Mouse (Mus musculus): ENCODE measurements around the gene Gtpbp10. TPM values are rescaled to one million over a fixed set of nuclear protein-coding genes. Genes with fewer than 3 reads are reported as not detected.
A peak's percentile ranks its signal among the peaks of the same experiment; 100 is the strongest.

Gene Gtpbp10
- polyA plus RNA-seq, 1 experiment from 2014 or later, result 40.7 TPM

DNA sequence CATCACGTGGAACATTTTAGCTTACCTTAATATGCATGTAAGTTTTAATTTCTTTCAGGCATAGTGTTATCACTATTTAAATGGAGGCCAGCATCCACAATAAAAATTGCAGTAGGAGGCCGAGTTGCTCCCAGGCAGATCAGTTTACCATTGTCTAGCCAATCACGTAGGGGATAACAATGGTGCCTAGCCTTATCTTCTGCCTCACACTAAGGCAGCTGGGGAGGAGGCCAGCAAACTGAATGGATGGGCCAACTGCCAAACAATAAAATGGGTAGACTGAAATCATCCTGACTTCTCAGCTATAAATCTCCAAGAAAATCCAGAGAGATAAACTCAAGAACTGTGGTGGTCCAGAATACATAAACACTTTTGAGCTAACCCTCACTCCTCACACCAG, 19.6 kb downstream of the Gtpbp10 start:
- DNase-seq (ENCODE audit: low spot score) (no peak), ATAC-seq (replicated peaks; ENCODE audit: low FRiP score) (no peak)
- Histone ChIP-seq H3K36me3 (ENCODE audit: control insufficient read depth, insufficient read depth, low read length) (peaks cover 5% of the 10 kb centered on the region; the same call in 1 of the 2 replicates), H3K9me3 (ENCODE audit: control insufficient read depth, low read length) (no peaks in the 10 kb centered on the region), H3K27me3 (ENCODE audit: control insufficient read depth, insufficient read depth, low read length) (no peaks in the 10 kb centered on the region), H3K4me1 (replicated peaks; ENCODE audit: control insufficient read depth, insufficient read depth, low read length) (no peaks in the 10 kb centered on the region), H3K9ac (ENCODE audit: low read length) (no peak overlapping the region), H3K4me3 (ENCODE audit: low read depth, low read length) (no peak overlapping the region), H3K4me2 (ENCODE audit: low read depth, low read length, severe bottlenecking) (no peak overlapping the region), H3K27ac (ENCODE audit: low read depth, low read length) (no peak overlapping the region)
- 73% methylated on average over 3 of the region's 3 CpGs for WGBS

DNA sequence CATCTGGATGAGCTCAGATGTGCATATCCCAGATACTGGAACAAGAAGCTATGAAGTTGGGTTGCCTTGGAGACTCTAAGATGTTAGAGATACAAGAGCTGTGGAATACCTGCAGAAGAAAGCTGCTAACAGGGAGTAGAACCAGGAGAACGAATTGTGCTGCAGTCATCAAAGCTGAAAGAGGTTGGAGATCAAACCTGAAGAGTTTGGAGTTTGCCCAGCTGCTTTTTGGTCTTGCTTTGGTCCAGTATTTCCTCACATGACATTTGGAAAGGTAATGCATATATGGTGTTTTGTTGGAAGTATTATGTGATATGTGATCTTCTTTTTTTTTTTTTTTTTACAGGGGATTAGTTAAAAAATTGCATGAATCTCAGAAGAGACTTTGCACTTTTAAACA, 23.2 kb downstream of the Gtpbp10 start:
- H3K36me3 ChIP-seq (ENCODE audit: control insufficient read depth, insufficient read depth, low read length), result peaks cover 5% of the 10 kb centered on the region; the same call in 1 of the 2 replicates
- no peak overlapping the region for H3K27ac ChIP-seq (ENCODE audit: low read depth, low read length)
- no peaks in the 10 kb centered on the region for H3K9me3 ChIP-seq (ENCODE audit: control insufficient read depth, low read length)
- H3K4me3 ChIP-seq (ENCODE audit: low read depth, low read length), result no peak overlapping the region
- no peak overlapping the region for H3K9ac ChIP-seq (ENCODE audit: low read length)
- no peak for ATAC-seq (replicated peaks; ENCODE audit: low FRiP score)
- DNase-seq (ENCODE audit: low spot score), result no peak
- no peak overlapping the region for H3K4me2 ChIP-seq (ENCODE audit: low read depth, low read length, severe bottlenecking)
- H3K27me3 ChIP-seq (ENCODE audit: control insufficient read depth, insufficient read depth, low read length), result no peaks in the 10 kb centered on the region
- WGBS, result 88% methylated on average over 1 of the region's 1 CpGs
- no peaks in the 10 kb centered on the region for H3K4me1 ChIP-seq (replicated peaks; ENCODE audit: control insufficient read depth, insufficient read depth, low read length)

DNA sequence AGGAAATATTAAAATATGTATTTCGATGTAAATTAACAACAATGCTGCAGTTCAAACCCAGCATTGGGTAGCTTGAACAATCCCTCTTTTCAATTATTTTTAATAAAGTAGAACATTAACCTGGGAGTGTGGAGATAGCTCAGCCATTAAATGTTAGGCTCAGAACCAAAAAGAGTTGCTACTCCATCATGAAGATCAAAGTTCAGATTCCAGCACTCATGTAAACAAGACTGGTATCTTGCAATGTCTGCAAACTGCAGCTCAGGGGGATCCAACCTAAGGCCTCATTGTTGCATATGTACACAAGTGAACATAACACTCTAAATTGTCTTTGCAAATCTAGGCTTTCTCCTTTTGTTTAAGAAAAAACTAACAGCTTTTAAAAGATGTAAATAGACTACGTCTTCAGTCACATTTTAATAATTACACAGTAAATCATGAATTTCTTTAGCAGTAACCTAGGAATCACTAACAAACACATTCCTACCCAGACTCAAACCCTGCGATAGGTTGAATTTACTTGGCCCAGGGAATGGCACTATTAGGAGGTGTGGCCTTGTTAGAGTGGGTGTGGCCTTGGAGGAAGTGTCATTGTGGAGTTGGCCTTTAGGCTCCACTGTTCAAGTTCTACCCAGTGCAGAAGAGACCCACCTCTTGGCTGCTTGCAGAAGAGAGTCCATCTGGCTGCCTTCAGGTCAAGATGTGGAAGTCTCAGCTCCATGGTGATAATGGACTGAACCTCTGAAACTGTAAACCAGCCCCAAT, 25.5 kb downstream of the Gtpbp10 start:
- Histone ChIP-seq H3K9me3 (ENCODE audit: control insufficient read depth, low read length) (no peaks in the 10 kb centered on the region), H3K4me2 (ENCODE audit: low read depth, low read length, severe bottlenecking) (no peak overlapping the region), H3K4me3 (ENCODE audit: low read depth, low read length) (no peak overlapping the region), H3K27me3 (ENCODE audit: control insufficient read depth, insufficient read depth, low read length) (no peaks in the 10 kb centered on the region), H3K27ac (ENCODE audit: low read depth, low read length) (no peak overlapping the region), H3K9ac (ENCODE audit: low read length) (no peak overlapping the region), H3K4me1 (replicated peaks; ENCODE audit: control insufficient read depth, insufficient read depth, low read length) (no peaks in the 10 kb centered on the region), H3K36me3 (ENCODE audit: control insufficient read depth, insufficient read depth, low read length) (peaks cover 5% of the 10 kb centered on the region; the same call in 1 of the 2 replicates)
- 95% methylated on average over 3 of the region's 3 CpGs for WGBS
- ATAC-seq (replicated peaks; ENCODE audit: low FRiP score), result no peak
- DNase-seq (ENCODE audit: low spot score), result no peak

DNA sequence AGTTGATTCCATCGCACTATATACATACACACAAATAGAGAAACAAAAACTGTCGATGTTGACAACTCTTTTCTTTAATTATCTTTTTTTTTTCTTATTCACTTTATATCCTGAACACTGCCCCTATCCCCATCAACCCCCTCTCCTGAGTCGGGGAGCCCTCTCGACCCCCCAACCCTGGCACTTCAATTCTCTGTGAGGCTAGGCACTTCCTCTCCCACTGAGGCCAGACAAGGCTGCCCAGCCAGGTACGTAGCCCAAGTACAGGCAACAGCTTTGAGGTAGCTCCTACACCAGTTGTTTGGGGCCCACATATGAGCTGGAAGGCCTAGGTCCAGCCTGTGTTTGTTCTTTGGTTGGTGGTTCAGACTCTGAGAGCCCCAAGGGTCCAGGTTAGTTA, 43.9 kb downstream of the Gtpbp10 start:
- Histone ChIP-seq H3K27ac (ENCODE audit: low read depth, low read length) (no peak overlapping the region), H3K4me2 (ENCODE audit: low read depth, low read length, severe bottlenecking) (no peak overlapping the region)
- no peak for DNase-seq (ENCODE audit: low spot score)

DNA sequence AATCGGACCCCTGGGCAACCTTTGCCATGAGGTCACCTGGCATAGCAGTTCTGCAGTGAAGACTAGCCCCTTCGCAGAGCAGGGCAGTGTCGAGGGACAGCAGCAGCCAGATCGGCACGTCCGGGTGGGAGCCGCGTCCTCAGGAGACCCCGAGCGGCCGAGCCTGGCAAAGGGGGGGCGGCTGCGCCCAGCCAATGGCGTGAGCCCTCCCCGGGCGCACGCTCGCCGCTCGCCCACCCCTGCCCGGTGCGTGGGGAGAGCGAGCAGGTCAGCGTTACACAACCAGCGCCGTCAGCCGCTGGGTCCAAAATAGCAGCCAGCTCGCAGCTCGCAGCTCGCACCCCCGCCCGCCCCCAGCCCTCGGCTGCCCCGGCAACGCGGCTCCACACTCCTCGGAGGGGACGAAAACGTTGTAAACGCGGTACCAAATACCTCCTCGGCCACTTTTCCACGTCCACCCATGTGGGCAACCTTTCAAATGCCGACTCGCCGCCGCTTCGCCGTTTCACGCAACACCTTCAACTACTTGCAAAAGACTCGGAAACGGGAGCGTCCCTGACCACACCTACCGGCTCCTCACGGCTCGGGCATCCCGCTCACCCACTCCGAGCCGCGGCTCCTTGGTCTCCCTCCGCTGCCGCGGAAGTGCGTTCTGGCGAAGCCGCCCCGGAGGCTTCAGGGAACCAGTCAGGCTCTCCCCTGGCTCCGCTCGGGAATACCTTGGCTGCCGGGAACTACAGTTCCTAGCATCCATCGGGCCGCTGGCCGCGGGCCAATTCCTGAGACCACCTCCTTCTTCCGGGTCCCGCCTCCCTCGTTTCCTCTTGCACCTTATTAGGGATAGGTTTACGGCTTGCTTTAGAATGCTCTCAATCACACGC, 44.9 kb downstream of the Gtpbp10 start, which contains the start of gene Cldn12:
Cldn12 (minus strand) TSS at position 763 of the 881 bp plus-strand sequence.
- Histone ChIP-seq H3K4me1 (replicated peaks; ENCODE audit: control insufficient read depth, insufficient read depth, low read length) (peaks cover 3% of the 10 kb centered on the region), H3K4me3 (ENCODE audit: low read depth, low read length) (peak within 1 kb of the TSS; percentile 82), H3K27me3 (ENCODE audit: control insufficient read depth, insufficient read depth, low read length) (no peaks in the 10 kb centered on the region), H3K9ac (ENCODE audit: low read length) (peak within 1 kb of the TSS; percentile 77), H3K4me2 (ENCODE audit: low read depth, low read length, severe bottlenecking) (peak within 1 kb of the TSS; percentile 80), H3K9me3 (ENCODE audit: control insufficient read depth, low read length) (no peaks in the 10 kb centered on the region), H3K36me3 (ENCODE audit: control insufficient read depth, insufficient read depth, low read length) (no peaks in the 10 kb centered on the region), H3K27ac (ENCODE audit: low read depth, low read length) (peak within 1 kb of the TSS; percentile 85)
- WGBS, result under 1% methylated on average over 79 of the region's 79 CpGs
- peak; percentile 97 for DNase-seq (ENCODE audit: low spot score)
- peak; percentile 95 for ATAC-seq (replicated peaks; ENCODE audit: low FRiP score)

More for the DNA sequence above, 43.9 kb downstream of the Gtpbp10 start:
- Histone ChIP-seq H3K4me1 (replicated peaks; ENCODE audit: control insufficient read depth, insufficient read depth, low read length) (peaks cover 2% of the 10 kb centered on the region), H3K9me3 (ENCODE audit: control insufficient read depth, low read length) (no peaks in the 10 kb centered on the region), H3K9ac (ENCODE audit: low read length) (no peak overlapping the region), H3K27me3 (ENCODE audit: control insufficient read depth, insufficient read depth, low read length) (no peaks in the 10 kb centered on the region), H3K4me3 (ENCODE audit: low read depth, low read length) (no peak overlapping the region), H3K36me3 (ENCODE audit: control insufficient read depth, insufficient read depth, low read length) (no peaks in the 10 kb centered on the region)
- no peak for ATAC-seq (replicated peaks; ENCODE audit: low FRiP score)
- WGBS, result 77% methylated on average over 5 of the region's 5 CpGs

DNA sequence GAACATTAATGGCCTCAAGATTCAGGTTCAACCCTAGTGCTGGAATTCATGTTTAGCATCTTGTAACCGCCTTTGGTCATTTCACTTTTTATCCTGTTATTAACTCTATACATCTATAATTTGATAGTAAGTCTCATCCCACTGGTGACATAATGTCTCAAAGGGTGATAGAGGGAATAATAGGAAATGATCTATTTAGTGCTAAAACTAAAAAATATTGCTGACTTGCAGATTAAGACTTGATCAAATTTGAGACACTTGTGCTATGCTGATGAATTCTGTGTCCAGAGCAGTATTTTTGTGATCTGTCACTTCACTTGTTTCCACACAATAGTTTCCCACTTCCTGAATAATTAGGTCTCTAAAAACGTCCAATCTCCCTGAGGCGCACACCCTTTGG, 47.9 kb downstream of the Gtpbp10 start:
- Histone ChIP-seq H3K4me3 (ENCODE audit: low read depth, low read length) (no peak overlapping the region), H3K4me1 (replicated peaks; ENCODE audit: control insufficient read depth, insufficient read depth, low read length) (peaks cover 12% of the 10 kb centered on the region), H3K4me2 (ENCODE audit: low read depth, low read length, severe bottlenecking) (no peak overlapping the region), H3K27ac (ENCODE audit: low read depth, low read length) (no peak overlapping the region), H3K9ac (ENCODE audit: low read length) (no peak overlapping the region), H3K27me3 (ENCODE audit: control insufficient read depth, insufficient read depth, low read length) (no peaks in the 10 kb centered on the region), H3K9me3 (ENCODE audit: control insufficient read depth, low read length) (no peaks in the 10 kb centered on the region), H3K36me3 (ENCODE audit: control insufficient read depth, insufficient read depth, low read length) (no peaks in the 10 kb centered on the region; the same call in 1 of the 2 replicates)
- no peak for DNase-seq (ENCODE audit: low spot score)
- WGBS, result 81% methylated on average over 3 of the region's 3 CpGs
- ATAC-seq (replicated peaks; ENCODE audit: low FRiP score), result no peak

DNA sequence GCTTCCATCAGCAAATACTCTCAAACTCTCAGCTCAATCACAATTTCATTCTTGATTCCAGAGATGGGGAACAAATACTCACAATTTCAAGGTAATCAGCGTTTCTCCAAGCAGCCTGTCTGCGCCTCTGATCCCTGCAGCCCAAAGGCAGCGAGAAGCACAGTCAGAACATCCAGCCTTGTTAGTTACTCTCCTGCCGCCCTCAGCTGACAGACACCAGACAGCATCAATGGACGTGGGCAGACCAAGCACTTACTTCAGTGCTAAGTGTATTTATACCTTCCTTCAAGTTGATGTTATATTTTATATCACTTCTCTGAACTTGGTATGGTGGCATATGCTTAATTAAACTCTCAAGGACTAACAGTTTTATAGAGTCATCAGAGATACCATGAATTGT, 48.3 kb downstream of the Gtpbp10 start:
- peaks cover 12% of the 10 kb centered on the region for H3K4me1 ChIP-seq (replicated peaks; ENCODE audit: control insufficient read depth, insufficient read depth, low read length)
- ATAC-seq (replicated peaks; ENCODE audit: low FRiP score), result no peak
- WGBS, result 58% methylated on average over 5 of the region's 5 CpGs

DNA sequence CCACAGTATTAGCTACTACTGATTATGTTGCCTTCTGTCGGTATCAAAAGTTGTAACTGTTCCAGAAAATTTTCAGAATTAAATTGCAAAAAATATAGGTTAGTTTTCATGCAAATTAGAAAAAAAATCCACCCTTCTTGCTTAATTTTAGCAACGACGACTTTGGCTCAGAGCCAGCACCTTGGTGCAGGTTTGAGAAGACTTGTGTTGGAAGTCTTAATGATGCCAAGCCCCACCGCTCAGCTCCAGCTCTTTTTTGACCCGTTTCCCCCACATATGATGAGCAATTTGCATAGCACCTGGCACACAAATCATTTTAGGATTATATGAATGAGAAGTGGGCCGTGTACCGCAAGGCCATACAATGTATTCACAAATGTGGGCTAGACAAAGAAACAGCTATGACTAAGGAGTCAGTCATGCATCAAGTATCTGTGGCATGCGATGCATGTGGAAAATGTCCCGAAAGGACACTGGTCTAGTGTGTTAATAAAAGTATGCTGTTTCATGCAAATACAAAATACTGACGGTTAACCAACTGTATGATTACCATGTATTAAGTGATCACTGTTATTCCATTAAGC, 48.9 kb downstream of the Gtpbp10 start:
- H3K9ac ChIP-seq (ENCODE audit: low read length), result no peak overlapping the region
- no peak for DNase-seq (ENCODE audit: low spot score)
- no peaks in the 10 kb centered on the region; the same call in 1 of the 2 replicates for H3K36me3 ChIP-seq (ENCODE audit: control insufficient read depth, insufficient read depth, low read length)
- 40% methylated on average over 10 of the region's 10 CpGs for WGBS
- no peak overlapping the region for H3K4me3 ChIP-seq (ENCODE audit: low read depth, low read length)
- H3K4me2 ChIP-seq (ENCODE audit: low read depth, low read length, severe bottlenecking), result no peak overlapping the region
- H3K4me1 ChIP-seq (replicated peaks; ENCODE audit: control insufficient read depth, insufficient read depth, low read length), result peaks cover 12% of the 10 kb centered on the region
- H3K9me3 ChIP-seq (ENCODE audit: control insufficient read depth, low read length), result no peaks in the 10 kb centered on the region
- ATAC-seq (replicated peaks; ENCODE audit: low FRiP score), result no peak
- no peaks in the 10 kb centered on the region for H3K27me3 ChIP-seq (ENCODE audit: control insufficient read depth, insufficient read depth, low read length)
- no peak overlapping the region for H3K27ac ChIP-seq (ENCODE audit: low read depth, low read length)

More for the DNA sequence above, 48.3 kb downstream of the Gtpbp10 start:
- DNase-seq (ENCODE audit: low spot score), result no peak
- no peaks in the 10 kb centered on the region; the same call in 1 of the 2 replicates for H3K36me3 ChIP-seq (ENCODE audit: control insufficient read depth, insufficient read depth, low read length)
- H3K9me3 ChIP-seq (ENCODE audit: control insufficient read depth, low read length), result no peaks in the 10 kb centered on the region
- H3K27me3 ChIP-seq (ENCODE audit: control insufficient read depth, insufficient read depth, low read length), result no peaks in the 10 kb centered on the region
- H3K4me2 ChIP-seq (ENCODE audit: low read depth, low read length, severe bottlenecking), result no peak overlapping the region
- H3K27ac ChIP-seq (ENCODE audit: low read depth, low read length), result no peak overlapping the region
- H3K4me3 ChIP-seq (ENCODE audit: low read depth, low read length), result no peak overlapping the region
- H3K9ac ChIP-seq (ENCODE audit: low read length), result no peak overlapping the region

All from forebrain, embryonic 11.5 days (tissue).